Mouse (Mus musculus): Measurements from ENCODE around the gene Colec11. TPM values are rescaled to one million over a fixed set of nuclear protein-coding genes. Genes with fewer than 3 reads are reported as not detected.

Colec11 gene
- total RNA-seq, 2 experiments from 2014 or later: 4.8 to 9.4 TPM

Other genes with a start within 250 kb of the Colec11 start
- gene Dcdc2c, start 71.0 kb downstream of the Colec11 start, total RNA-seq (2021): under 1 TPM; 0.37 to 0.42 TPM
- gene Allc, start 40.9 kb downstream of the Colec11 start, total RNA-seq (2021): not detected
- gene Rps7, start 12.6 kb upstream of the Colec11 start, total RNA-seq (2021): 100 to 1,000 TPM; 657 to 756 TPM
- gene Rnaseh1, start 26.2 kb upstream of the Colec11 start, total RNA-seq (2021): 10 to 100 TPM; 17.4 to 19.1 TPM
- gene Adi1, start 51.9 kb upstream of the Colec11 start, total RNA-seq (2021): 10 to 100 TPM; 60.0 to 68.9 TPM
- gene Trappc12, start 127.1 kb upstream of the Colec11 start, total RNA-seq (2021): 10 to 100 TPM; 37.7 to 42.1 TPM
- 10 to 100 TPM; 21.0 to 21.1 TPM for gene Eipr1, start 128.4 kb upstream of the Colec11 start, total RNA-seq (2021)

All from adrenal gland, postnatal 4 days (tissue).